Mouse (Mus musculus): ENCODE data around the gene Spns1.

DNA sequence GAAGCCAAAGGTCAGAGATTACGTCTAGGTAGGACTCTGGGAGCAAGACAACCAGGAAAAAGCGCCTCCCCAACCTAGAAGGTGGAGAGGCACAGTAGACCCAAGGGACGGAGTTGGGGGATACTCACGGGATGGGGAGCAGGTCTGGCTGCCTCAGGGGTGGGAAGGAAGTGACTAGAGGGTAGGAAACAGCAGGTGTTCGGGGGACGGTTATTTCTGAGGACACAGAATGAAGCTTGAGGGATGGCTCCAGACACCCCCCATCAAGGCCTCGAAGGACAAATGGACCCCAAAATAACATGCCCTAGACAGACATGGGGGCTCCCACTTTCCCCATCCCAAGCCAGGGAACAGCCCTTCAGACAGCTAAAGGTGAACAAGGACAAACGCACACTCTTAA lies 8.9 kb downstream of the Spns1 start:
- TF ChIP-seq POLR2A (IDR thresholded peaks at IDR 0.05; ENCODE audit: borderline replicate concordance, extremely low read depth, low read depth, low read length): no peak
- no peak for TF ChIP-seq CTCF (IDR thresholded peaks at IDR 0.05; ENCODE audit: insufficient read depth, low read length)

All from lung, adult 2 months (tissue).